Mouse (Mus musculus) spleen, postnatal 36 days (tissue): ENCODE results near the gene Il27ra.

ENCODE experiments used
- DNase-seq, 2 experiments: peaks; one replicate each; pipeline ENCODE4 v3.0.0; 2022; ENCODE audit warnings: low spot score in 2 of 2, mixed read lengths in 1 of 2

Il27ra gene

GRCm38 (mm10) chr8:84042066-84042947 lies at the start of gene Il27ra:
Gene Il27ra (minus strand): TSS chr8:84042589.
- peak; percentile 81 to 83 for DNase-seq

DNA sequence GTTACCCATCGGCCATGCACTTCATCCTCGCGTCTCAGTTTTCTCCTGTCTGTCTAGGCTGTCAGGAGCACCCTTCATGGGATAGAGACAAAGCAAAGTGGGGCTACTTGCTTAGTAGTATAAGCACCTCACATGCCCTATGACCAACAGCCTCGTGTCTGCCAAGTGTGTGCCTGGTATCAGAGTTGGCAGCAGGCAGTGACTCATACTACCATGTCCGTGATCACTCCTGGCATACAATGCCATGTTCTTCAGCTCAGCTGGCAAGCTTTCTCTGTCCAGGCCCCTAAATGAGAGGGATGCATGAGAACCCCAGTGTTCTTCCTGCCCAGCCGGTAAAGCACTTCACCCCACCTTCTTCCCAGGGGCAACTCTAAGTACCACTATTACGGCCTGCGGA lies 48.2 kb upstream of the Il27ra start:
- DNase-seq, result no peak

- no peak for DNase-seq
These were observed 46.9 kb upstream of the Il27ra start for GRCm38 (mm10) chr8:84089277-84089676.

DNA sequence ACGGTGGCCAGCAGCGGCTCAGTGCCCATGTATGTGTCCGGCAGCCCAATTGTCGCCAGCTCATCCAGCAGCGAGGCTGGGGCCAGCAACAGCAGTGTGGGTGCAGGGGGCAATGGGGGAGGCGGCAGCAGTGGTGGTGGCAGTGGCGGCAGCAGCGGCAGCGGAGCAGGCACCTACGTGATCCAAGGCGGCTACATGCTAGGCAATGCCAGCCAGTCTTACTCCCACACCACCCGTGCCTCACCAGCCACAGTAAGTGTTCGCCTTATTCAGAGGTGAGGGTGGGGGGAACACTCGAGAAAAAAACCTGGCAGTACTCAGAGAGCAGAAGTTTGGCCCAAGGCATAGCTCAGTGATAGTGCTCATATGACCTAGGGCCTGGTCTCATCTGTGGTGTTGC lies 45.4 kb upstream of the Il27ra start:
- no peak for DNase-seq

DNA sequence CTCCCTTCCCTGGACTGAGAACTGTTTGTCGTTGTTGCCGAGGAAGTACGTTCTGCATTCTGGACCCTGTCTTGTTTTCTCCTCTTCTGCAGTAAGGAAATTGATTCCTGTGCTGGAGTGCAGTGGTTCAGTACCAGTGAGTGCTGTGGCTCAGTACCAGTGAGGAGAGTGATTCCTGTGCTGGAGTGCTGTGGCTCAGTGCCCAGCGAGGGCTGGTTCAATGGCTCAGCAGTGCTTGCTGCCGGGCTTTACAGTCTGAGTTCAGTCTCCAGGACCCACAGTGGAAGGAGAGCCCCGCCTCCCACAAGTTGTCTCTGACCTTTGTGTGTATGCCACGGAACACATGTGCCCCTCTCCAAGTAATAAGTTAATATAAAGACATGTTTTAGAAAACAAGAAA lies 44.8 kb upstream of the Il27ra start:
- DNase-seq, result no peak

DNA sequence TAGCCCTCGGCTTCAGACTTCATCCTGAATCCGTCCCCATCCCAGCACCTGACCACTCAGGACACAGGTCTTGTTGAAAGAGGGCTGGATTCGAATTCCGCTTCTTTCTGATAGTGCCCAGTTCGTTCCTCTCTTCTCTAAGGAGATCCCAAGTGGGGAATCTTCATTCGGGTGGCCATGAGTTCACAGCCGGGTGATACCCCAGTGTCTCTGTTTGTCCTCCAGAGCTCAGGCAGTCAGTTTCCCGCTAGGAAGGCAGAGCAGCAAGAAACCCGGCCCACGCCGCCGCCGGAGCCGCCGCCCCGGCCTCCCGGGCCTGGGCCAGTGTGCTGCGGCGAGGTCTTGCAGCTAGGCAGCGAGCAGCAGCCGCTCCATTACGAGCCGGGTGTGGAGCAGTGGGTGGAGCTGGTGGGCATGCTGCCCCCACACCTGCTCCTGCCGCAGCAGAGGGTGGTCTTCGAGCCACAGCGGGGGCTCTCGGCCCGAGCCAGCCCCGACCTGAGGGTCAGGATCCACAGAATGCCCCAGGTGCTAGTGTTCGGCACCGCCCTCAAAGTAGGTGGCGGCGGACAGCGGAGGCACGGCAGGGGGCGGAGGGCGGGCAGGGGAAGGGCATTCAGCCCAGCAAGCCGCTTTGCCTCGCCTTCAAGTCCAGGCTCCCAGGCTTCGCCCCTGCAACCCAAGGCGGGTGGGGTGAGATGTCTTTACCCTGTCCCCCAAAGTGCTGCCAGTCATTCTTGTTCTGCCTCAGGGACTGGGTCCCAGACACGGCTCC lies 42.1 kb upstream of the Il27ra start:
- DNase-seq, result no peak

DNA sequence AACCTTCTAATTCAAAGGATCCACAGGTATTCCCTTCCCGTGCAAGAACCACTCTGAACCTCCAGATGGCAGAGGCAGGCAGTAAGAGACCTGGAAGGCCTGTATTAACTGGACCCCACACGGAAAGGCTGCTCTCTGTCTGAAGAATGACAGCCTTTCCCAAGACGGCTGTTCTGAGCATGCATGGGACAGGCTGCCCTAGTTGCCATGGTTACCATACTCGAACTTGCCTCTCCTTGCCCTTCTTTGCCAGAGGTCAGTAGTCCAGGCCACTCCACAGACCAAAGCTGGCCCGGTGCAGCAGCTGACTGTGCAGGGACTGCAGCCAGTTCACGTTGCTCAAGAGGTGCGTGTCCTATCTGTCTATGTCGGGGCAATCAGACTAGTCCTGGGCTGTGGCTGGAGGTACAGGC lies 41.4 kb upstream of the Il27ra start:
- DNase-seq, result no peak

DNA sequence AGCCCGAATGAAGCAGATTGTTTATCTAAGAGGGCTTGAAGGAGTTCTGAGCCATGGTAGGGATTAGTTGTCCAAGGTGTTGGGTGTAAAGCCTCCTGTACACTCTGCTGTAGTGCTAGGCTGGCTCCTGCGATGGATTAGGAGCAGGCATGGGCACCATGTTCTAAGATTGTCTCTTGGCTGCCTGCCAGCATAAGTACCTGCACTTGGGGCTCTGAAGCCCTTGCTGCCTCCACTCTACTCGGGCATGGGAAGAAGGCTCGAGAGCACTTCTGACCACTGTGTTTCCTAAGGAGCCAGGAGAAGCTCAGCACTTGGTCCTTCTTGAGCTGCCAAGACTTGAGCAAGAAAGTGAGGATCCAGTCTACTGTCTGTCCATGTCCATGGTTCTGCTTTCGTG lies 36.8 kb upstream of the Il27ra start:
- no peak for DNase-seq

DNA sequence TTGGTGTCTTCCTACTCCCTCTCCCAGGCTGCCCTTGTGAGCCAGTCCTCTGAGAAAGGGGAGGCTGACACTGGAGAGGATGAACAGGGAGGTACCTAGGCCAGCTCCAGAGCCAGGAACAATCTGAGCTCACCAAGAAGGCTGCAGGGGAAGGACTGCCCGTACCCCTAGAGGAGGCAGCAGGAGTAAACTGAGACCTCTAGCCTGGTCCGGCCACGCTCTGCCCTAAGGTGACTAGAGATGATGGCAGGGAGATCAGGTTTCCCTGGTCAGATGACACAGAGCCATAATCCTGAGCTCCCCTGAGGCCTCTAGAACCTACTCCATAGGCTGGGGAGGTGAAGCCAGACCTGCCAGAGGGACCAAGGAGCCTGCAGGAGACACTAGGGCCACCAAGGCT lies 34.5 kb upstream of the Il27ra start:
- no peak for DNase-seq

DNA sequence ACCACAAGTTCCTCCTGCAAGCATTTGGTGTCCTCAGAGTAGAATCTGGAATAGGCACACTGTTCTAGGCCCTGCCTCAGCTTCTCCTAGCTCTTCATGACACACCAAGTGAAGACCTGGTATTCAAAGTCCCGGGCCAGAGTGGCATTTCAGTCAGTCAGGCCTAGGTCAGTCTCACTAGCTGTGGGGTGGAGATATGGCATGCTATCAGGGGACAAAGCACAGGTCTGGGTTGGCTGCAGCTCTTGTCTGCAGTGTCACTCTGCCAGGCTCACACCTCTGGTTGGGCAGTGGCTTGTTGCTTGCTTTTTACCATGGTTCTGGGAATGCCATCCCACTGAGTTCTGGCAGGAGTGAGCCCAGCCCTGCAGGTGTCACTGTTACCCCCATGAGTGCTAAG lies 34.0 kb upstream of the Il27ra start:
- no peak for DNase-seq

GRCm38 (mm10) chr8:84073230-84073976 lies 31.0 kb upstream of the Il27ra start:
- DNase-seq, result no peak

DNA sequence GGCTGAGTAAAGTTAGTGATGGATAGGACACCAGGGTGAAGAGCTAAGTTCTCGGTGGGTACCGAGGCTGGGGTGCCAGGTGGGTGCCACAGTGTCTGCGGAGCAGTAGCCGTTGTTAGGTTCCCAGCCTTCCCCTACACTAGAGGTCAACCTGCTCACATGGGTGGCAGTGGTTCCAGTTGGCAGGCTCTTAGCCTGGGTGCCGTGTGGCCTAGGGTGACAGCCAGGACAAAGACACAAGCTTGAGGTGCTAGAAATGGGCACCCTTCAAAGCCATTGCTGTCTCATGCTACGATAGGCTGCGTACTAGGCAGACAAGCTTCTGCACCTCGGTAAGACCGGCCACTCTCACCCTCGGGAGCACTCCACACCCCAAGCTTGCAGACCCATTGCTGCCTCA lies 29.9 kb upstream of the Il27ra start:
- DNase-seq, result no peak

DNA sequence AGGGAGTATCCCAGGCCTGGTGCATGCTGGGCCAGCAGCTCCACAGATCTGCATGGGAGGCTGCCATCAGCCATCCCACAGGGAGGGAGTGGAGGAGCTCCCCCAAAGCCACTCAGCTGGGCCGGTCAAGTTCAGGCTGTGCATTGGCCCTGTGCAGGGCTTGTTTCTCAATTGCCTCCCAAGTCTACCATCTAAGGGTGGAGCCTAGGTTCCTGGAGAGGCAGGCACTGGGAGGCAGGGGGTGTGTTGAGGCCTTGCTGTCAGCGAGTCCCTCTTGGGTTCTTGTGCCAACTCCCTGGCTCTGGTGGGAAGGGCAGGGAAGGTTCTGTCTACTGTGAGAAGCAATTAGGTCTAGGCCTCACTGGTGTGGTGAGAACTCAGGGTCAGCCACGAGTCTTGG lies 29.5 kb upstream of the Il27ra start:
- no peak for DNase-seq

DNA sequence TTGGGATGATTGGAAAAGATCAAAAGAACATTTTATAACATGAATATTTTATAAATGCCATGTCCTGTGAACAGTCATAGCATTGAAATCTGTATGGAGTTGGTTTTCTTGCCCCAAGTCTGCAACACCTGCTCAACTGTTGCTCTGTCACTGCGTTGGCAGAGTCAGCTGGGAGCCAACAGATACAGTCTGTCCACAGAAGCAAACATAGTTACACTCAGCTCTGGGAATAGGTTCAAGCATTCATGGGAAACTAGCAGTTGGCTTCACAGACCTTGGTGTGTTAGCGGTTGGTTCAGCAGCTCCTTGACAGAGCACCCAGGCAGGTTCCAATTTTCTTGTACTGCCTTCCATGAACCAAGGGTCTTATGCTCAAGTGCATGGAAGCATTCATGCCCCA lies 28.3 kb upstream of the Il27ra start:
- no peak for DNase-seq

- DNase-seq, result no peak
These were observed 27.9 kb upstream of the Il27ra start for GRCm38 (mm10) chr8:84070241-84070640.

DNA sequence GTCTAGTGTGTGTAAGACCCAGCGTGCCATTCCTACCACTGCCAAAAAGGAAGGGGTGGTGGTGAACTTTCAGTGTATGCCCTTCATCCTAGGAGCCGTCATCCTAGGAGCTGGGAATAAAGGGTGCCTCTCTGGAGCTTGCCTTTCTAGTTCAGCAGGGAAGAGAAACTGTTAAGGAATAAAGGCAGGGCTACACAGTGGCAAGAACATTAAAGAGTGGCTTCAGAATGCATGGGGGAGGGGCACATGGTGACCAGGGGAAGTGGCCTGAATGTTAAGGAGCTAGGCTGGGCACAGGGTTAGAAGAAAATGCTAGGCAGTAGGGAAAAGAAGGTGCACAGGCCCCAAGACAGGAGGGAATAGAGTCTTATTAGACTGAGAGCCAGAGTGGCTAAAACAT lies 27.4 kb upstream of the Il27ra start:
- no peak for DNase-seq

DNA sequence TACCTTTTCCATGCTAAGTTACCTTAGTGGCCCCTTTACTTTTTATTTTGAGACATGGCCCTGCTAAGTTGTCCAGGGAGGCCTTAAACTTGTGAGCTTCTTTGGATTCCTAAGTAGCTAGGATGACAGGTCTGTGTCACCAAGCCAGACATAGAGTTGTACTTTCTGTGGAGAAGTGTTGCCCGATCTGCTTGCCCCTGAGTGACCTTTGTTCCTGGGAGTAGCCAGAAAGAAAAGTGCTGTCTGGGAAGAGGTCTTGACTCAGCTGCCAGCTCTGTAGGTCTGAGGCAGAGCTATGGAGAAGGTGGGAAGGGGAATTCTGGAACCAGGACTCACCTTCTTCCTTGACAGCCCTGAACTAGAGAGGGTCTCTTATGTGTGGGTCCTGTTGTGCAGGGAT lies 26.8 kb upstream of the Il27ra start:
- DNase-seq, result no peak

- DNase-seq, result no peak
These were observed 26.1 kb upstream of the Il27ra start for GRCm38 (mm10) chr8:84068316-84069035.

DNA sequence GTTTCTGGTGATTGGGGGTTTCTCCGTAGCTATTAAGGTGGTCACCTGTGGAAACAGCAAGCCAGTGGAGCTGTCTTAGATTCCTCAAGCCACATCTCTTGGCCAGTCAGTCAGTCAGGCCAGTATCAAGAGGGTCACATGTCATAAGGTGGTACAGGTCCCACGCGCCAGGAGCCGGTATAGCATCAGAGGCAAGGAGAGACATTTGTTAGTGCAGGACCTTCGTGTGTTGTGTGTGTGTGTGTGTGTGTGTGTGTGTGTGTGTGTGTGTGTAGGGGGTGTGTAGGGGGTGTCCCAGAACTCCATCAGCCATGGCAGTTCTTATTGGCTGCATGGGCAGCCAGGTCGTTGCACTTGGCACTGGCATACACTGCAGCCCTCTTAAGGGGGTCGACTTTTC lies 25.5 kb upstream of the Il27ra start:
- DNase-seq, result no peak

- peak; percentile 95 for DNase-seq
These were observed 24.7 kb upstream of the Il27ra start for GRCm38 (mm10) chr8:84067047-84067573.

DNA sequence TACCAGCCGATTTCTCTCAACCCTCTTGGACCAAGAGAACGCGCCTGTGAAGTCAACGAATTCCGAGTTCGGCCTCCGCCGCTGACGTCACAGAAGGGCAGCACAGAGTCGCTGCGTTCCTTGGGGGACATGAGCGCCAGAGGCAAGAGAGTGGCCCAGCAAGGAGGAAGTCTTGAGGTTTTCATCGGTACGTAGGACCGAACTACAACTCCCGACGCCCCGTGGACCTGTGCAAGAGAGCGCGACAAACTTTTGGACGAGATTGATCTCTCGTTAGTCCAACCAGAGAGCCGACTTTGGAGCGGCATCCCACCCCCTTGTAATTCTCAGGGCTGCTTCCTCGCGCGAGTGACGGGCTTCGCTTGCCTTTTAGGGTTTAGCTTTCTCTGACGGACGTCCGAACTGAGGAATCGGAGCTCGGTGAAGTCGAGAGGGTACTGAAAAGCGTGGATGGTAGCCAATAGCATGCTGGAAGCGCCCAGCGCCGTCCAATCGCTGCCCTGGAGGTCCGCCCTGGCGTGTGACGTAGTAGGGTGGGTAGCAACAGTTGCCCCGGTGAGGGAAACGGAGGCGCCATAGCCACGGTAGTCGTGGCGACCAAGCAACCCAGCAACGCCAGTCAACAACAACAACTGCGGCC lies 24.0 kb upstream of the Il27ra start, which contains the start of gene Rfx1:
Gene Rfx1, plus strand, starts transcription at position 544 of the 640 bp plus-strand sequence.
- peak; percentile 99 for DNase-seq
